Mouse (Mus musculus): ENCODE measurements around the gene Ctc1. TPM values are rescaled to one million over a fixed set of nuclear protein-coding genes. Genes with fewer than 3 reads are reported as not detected.

The Ctc1 gene
- total and polyA plus RNA-seq, 2 experiments from 2014 or later, result 46.8 to 67.7 TPM

DNA sequence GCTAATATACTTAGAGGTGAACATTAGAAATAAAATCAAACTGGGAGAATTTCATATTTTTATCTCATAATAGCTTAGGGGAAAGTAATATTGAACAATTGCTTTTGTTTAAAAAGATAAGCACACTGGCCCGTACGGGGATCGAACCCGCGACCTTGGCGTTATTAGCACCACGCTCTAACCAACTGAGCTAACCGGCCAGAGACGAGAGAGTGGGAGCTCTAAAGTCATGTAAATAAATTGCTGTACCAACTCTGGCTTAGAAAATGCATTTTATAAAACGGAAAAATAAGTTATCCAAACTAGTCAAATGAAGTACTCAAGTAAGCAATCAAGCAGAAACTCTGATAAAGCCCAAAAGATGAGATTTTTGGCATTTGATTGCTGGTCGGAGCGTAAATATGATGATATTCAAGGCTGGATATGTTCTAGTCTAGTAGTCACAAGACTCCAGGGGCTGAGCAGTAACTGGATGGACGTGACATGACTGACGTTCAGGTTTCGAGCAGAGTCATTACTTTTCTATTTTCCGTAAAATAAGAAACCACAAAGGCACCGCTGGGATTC is 46.6 kb downstream of the Ctc1 start:
- Histone ChIP-seq H3K9ac (replicated peaks; ENCODE audit: low read length, poor library complexity, severe bottlenecking) (no peak overlapping the region), H3K36me3 (ENCODE audit: insufficient read depth, low read length) (no peaks in the 10 kb centered on the region), H3K4me1 (ENCODE audit: insufficient read depth, low read length) (peaks cover 13% of the 10 kb centered on the region), H3K27ac (ENCODE audit: low read depth, low read length) (peak overlapping the region; percentile 64; the same call in 1 of the 2 replicates), H3K4me2 (ENCODE audit: low read depth, low read length, poor library complexity, severe bottlenecking) (peak overlapping the region; percentile 86), H3K9me3 (ENCODE audit: low read length) (no peaks in the 10 kb centered on the region), H3K27me3 (ENCODE audit: insufficient read depth, low read length) (no peaks in the 10 kb centered on the region), H3K4me3 (ENCODE audit: low read depth, low read length) (peak overlapping the region; percentile 90)
- no peak for TF ChIP-seq CTCF (IDR thresholded peaks at IDR 0.05)
- no peak for ATAC-seq (ENCODE audit: low FRiP score)
- DNase-seq (ENCODE audit: low spot score), result peak; percentile 76
- under 1% methylated on average over 17 of the region's 17 CpGs for WGBS

- peak; percentile 95 for DNase-seq (ENCODE audit: low spot score)
- no peak overlapping the region for H3K9ac ChIP-seq (replicated peaks; ENCODE audit: low read length, poor library complexity, severe bottlenecking)
- H3K4me2 ChIP-seq (ENCODE audit: low read depth, low read length, poor library complexity, severe bottlenecking), result peak overlapping the region; percentile 86
- H3K27me3 ChIP-seq (ENCODE audit: insufficient read depth, low read length), result no peaks in the 10 kb centered on the region
- no peak for ATAC-seq (ENCODE audit: low FRiP score)
- no peaks in the 10 kb centered on the region for H3K9me3 ChIP-seq (ENCODE audit: low read length)
- H3K4me1 ChIP-seq (ENCODE audit: insufficient read depth, low read length), result peaks cover 13% of the 10 kb centered on the region
- H3K27ac ChIP-seq (ENCODE audit: low read depth, low read length), result peak overlapping the region; percentile 64; the same call in 1 of the 2 replicates
- no peaks in the 10 kb centered on the region for H3K36me3 ChIP-seq (ENCODE audit: insufficient read depth, low read length)
- WGBS, result under 1% methylated on average over 19 of the region's 19 CpGs
- H3K4me3 ChIP-seq (ENCODE audit: low read depth, low read length), result peak overlapping the region; percentile 90
- TF ChIP-seq CTCF (IDR thresholded peaks at IDR 0.05), result no peak
These were observed 47.1 kb downstream of the Ctc1 start for GRCm38 (mm10) chr11:69062761-69063224.

DNA sequence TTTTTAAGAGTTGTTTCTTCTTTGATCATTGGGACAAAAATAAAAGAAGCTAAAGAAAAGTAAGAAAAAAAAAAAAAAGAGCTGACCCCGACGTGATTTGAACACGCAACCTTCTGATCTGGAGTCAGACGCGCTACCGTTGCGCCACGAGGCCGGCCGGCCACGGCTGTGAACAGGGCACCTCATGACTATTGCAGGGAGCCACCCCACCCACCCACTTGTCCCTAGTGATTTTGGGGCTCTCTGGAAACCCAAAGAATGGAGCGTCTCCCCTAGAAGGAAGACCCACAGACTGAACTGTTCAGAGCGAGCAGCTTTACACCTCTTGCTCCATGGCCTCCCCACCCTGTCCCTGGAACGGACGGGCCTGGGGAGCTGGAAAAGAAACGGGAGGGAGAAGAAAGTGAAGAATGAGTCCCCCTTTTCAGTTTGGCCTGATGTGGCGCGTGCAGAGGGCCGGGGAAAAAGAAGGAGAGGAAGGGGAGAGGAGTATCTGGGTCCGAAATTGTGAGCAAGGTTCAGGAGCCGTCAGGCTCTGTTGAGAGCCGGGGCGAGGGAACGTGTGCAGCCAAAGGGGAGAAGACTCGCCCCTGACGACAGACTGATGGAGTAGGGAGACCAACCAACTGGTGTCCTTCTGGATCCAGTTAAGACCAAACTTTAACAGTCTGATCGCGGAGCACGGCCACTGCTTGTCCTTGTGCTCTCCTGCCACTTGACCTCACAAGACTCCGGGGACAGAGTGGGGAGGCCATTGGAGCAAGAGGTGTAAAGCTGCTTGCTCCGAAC is 47.9 kb downstream of the Ctc1 start:
- DNase-seq (ENCODE audit: low spot score), result peak; percentile 65
- peak overlapping the region; percentile 90 for H3K4me3 ChIP-seq (ENCODE audit: low read depth, low read length)
- H3K27ac ChIP-seq (ENCODE audit: low read depth, low read length), result peak overlapping the region; percentile 64; the same call in 1 of the 2 replicates
- no peaks in the 10 kb centered on the region for H3K36me3 ChIP-seq (ENCODE audit: insufficient read depth, low read length)
- H3K9ac ChIP-seq (replicated peaks; ENCODE audit: low read length, poor library complexity, severe bottlenecking), result peak overlapping the region; percentile 58
- H3K4me1 ChIP-seq (ENCODE audit: insufficient read depth, low read length), result peaks cover 13% of the 10 kb centered on the region
- no peaks in the 10 kb centered on the region for H3K27me3 ChIP-seq (ENCODE audit: insufficient read depth, low read length)
- under 1% methylated on average over 31 of the region's 31 CpGs for WGBS
- no peaks in the 10 kb centered on the region for H3K9me3 ChIP-seq (ENCODE audit: low read length)
- no peak for TF ChIP-seq CTCF (IDR thresholded peaks at IDR 0.05)
- H3K4me2 ChIP-seq (ENCODE audit: low read depth, low read length, poor library complexity, severe bottlenecking), result peak overlapping the region; percentile 86
- ATAC-seq (ENCODE audit: low FRiP score), result 0 out of 2 replicates have a peak, but pooled peaks have one; percentile 51

DNA sequence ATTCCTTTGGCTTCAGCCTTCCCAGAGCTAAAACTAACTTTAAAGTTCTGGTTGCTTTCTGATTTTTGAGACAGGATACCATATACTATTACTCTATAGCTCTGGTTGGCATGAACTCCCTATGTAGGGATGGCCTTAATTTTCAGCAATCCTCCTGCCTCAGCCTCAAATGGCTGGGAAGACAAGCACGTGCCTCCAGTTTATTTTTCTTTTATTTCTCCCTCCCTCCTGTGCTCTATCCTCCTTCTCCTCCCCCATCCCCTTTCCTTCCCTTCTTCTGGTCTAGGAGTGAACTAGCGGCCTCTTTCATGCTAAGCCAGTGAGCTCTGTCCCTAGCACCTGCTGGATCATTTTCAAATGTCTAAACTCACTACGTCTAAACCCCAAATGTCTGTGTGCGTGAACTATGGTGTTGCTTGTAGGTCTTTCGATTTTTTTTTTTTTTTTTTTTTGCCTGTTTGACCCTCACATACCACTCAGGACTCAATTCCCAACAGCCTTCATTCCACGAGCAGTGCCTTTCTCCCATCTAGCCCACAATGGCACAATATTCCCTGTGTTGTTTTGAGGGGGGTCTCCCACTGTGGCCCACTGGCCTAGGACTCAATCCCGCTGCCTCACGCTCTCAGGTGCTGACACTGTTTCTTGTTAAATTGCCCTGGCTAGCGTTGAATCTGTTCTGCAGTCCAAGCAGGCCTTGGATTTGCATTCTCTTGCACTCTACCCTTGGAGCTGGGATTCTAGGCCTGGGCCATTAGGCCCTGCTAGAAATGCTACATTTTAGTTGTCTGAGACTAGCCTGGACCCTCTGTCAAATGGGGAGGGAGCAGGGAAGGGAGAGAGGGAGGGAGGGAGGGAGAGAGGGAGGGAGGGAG is 48.8 kb downstream of the Ctc1 start:
- Histone ChIP-seq H3K4me2 (ENCODE audit: low read depth, low read length, poor library complexity, severe bottlenecking) (peak overlapping the region; percentile 86), H3K4me1 (ENCODE audit: insufficient read depth, low read length) (peaks cover 13% of the 10 kb centered on the region), H3K4me3 (ENCODE audit: low read depth, low read length) (peak overlapping the region; percentile 90), H3K9me3 (ENCODE audit: low read length) (no peaks in the 10 kb centered on the region), H3K27ac (ENCODE audit: low read depth, low read length) (no peak overlapping the region), H3K27me3 (ENCODE audit: insufficient read depth, low read length) (no peaks in the 10 kb centered on the region), H3K36me3 (ENCODE audit: insufficient read depth, low read length) (no peaks in the 10 kb centered on the region), H3K9ac (replicated peaks; ENCODE audit: low read length, poor library complexity, severe bottlenecking) (peak overlapping the region; percentile 58)
- no peak for DNase-seq (ENCODE audit: low spot score)
- ATAC-seq (ENCODE audit: low FRiP score), result no peak
- no peak for TF ChIP-seq CTCF (IDR thresholded peaks at IDR 0.05)
- WGBS, result 48% methylated on average over 9 of the region's 9 CpGs

DNA sequence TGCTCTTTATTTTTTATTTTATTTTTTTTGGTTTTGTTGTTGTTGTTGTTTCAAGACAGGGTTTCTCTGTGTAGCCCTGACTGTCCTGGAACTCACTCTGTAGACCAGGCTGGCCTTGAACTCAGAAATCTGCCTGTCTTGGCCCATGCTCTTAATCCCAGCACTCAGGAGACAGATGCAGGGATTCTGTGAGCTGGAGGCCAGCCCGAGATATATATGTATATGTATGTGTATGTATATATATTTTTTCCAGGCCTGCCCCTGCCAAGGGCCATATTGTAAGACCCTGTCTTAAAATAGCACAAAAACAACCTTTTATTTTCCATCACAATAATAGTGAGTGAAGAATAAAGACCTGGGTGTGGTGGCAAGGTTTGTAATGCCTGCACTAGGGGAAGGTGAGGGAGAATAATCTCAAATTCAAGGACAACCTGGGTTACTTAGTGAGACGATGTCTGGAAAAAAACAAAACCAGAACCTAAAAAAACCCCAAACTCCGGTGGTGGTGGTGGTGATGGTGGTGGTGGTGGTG is 49.7 kb downstream of the Ctc1 start:
- DNase-seq (ENCODE audit: low spot score), result no peak
- Histone ChIP-seq H3K4me3 (ENCODE audit: low read depth, low read length) (no peak overlapping the region; the same call in 1 of the 2 replicates), H3K4me1 (ENCODE audit: insufficient read depth, low read length) (peaks cover 13% of the 10 kb centered on the region), H3K9me3 (ENCODE audit: low read length) (no peaks in the 10 kb centered on the region), H3K4me2 (ENCODE audit: low read depth, low read length, poor library complexity, severe bottlenecking) (peak overlapping the region; percentile 91; the same call in 1 of the 2 replicates), H3K9ac (replicated peaks; ENCODE audit: low read length, poor library complexity, severe bottlenecking) (no peak overlapping the region), H3K27ac (ENCODE audit: low read depth, low read length) (no peak overlapping the region), H3K27me3 (ENCODE audit: insufficient read depth, low read length) (no peaks in the 10 kb centered on the region), H3K36me3 (ENCODE audit: insufficient read depth, low read length) (no peaks in the 10 kb centered on the region)
- TF ChIP-seq CTCF (IDR thresholded peaks at IDR 0.05), result no peak
- WGBS, result 53% methylated on average over 3 of the region's 3 CpGs
- ATAC-seq (ENCODE audit: low FRiP score), result no peak

Data from midbrain, postnatal 0 days (tissue).